Mouse (Mus musculus): ENCODE measurements around the gene Dmrt3. TPM values are rescaled to one million over a fixed set of nuclear protein-coding genes. Genes with fewer than 3 reads are reported as not detected.
A peak's percentile ranks its signal among the peaks of the same experiment; 100 is the strongest.

Gene Dmrt3
- polyA plus RNA-seq, 1 experiment from 2014 or later, result 2.6 TPM

GRCm38 (mm10) chr19:25601966-25602365, 8.1 kb upstream of the Dmrt3 start:
- ATAC-seq (ENCODE audit: low read depth), result no peak
- no peak overlapping the region for H3K4me2 ChIP-seq (ENCODE audit: low read depth, low read length)
- peaks cover 65% of the 10 kb centered on the region for H3K27me3 ChIP-seq (ENCODE audit: control insufficient read depth, insufficient read depth, low read length)
- no peak overlapping the region for H3K4me3 ChIP-seq (ENCODE audit: low read depth, low read length)
- H3K9me3 ChIP-seq (ENCODE audit: control insufficient read depth, low read length), result no peaks in the 10 kb centered on the region
- H3K9ac ChIP-seq (replicated peaks; ENCODE audit: low read depth, low read length), result no peak overlapping the region
- H3K27ac ChIP-seq (ENCODE audit: low read depth, low read length), result no peak overlapping the region
- H3K36me3 ChIP-seq (ENCODE audit: control insufficient read depth, insufficient read depth, low read length), result no peaks in the 10 kb centered on the region
- H3K4me1 ChIP-seq (ENCODE audit: control insufficient read depth, insufficient read depth, low read length), result 0 out of 2 replicates have a peak, but pooled peaks cover 4% of the 10 kb centered on the region
- 3% methylated on average over 8 of the region's 8 CpGs for WGBS

- Histone ChIP-seq H3K4me2 (ENCODE audit: low read depth, low read length) (no peak overlapping the region), H3K9me3 (ENCODE audit: control insufficient read depth, low read length) (no peaks in the 10 kb centered on the region), H3K36me3 (ENCODE audit: control insufficient read depth, insufficient read depth, low read length) (no peaks in the 10 kb centered on the region), H3K4me1 (ENCODE audit: control insufficient read depth, insufficient read depth, low read length) (peaks cover 14% of the 10 kb centered on the region), H3K27ac (ENCODE audit: low read depth, low read length) (no peak overlapping the region), H3K4me3 (ENCODE audit: low read depth, low read length) (no peak overlapping the region), H3K27me3 (ENCODE audit: control insufficient read depth, insufficient read depth, low read length) (peaks cover 51% of the 10 kb centered on the region), H3K9ac (replicated peaks; ENCODE audit: low read depth, low read length) (no peak overlapping the region)
- WGBS, result under 1% methylated on average over 21 of the region's 21 CpGs
- no peak for ATAC-seq (ENCODE audit: low read depth)
Measured at GRCm38 (mm10) chr19:25607461-25608205, 2.5 kb upstream of the Dmrt3 start.

- Histone ChIP-seq H3K4me3 (ENCODE audit: low read depth, low read length) (no peak overlapping the region), H3K9ac (replicated peaks; ENCODE audit: low read depth, low read length) (no peak overlapping the region), H3K4me1 (ENCODE audit: control insufficient read depth, insufficient read depth, low read length) (peaks cover 14% of the 10 kb centered on the region), H3K9me3 (ENCODE audit: control insufficient read depth, low read length) (no peaks in the 10 kb centered on the region), H3K4me2 (ENCODE audit: low read depth, low read length) (no peak overlapping the region), H3K27me3 (ENCODE audit: control insufficient read depth, insufficient read depth, low read length) (peaks cover 55% of the 10 kb centered on the region), H3K36me3 (ENCODE audit: control insufficient read depth, insufficient read depth, low read length) (no peaks in the 10 kb centered on the region), H3K27ac (ENCODE audit: low read depth, low read length) (no peak overlapping the region)
- no peak for ATAC-seq (ENCODE audit: low read depth)
- under 1% methylated on average over 7 of the region's 7 CpGs for WGBS
Measured at GRCm38 (mm10) chr19:25608206-25608580, 1.9 kb upstream of the Dmrt3 start.

GRCm38 (mm10) chr19:25608961-25609850, 895 bp upstream of the Dmrt3 start:
- ATAC-seq (ENCODE audit: low read depth), result no peak
- H3K27ac ChIP-seq (ENCODE audit: low read depth, low read length), result no peak overlapping the region
- no peak overlapping the region for H3K4me3 ChIP-seq (ENCODE audit: low read depth, low read length)
- WGBS, result under 1% methylated on average over 33 of the region's 33 CpGs
- no peak overlapping the region for H3K4me2 ChIP-seq (ENCODE audit: low read depth, low read length)
- peaks cover 56% of the 10 kb centered on the region for H3K27me3 ChIP-seq (ENCODE audit: control insufficient read depth, insufficient read depth, low read length)
- H3K36me3 ChIP-seq (ENCODE audit: control insufficient read depth, insufficient read depth, low read length), result no peaks in the 10 kb centered on the region
- no peak overlapping the region for H3K9ac ChIP-seq (replicated peaks; ENCODE audit: low read depth, low read length)
- H3K9me3 ChIP-seq (ENCODE audit: control insufficient read depth, low read length), result no peaks in the 10 kb centered on the region
- H3K4me1 ChIP-seq (ENCODE audit: control insufficient read depth, insufficient read depth, low read length), result peaks cover 14% of the 10 kb centered on the region

- H3K27ac ChIP-seq (ENCODE audit: low read depth, low read length), result no peak overlapping the region
- H3K4me3 ChIP-seq (ENCODE audit: low read depth, low read length), result peak overlapping the region; percentile 10; the same call in 1 of the 2 replicates
- no peaks in the 10 kb centered on the region for H3K36me3 ChIP-seq (ENCODE audit: control insufficient read depth, insufficient read depth, low read length)
- H3K4me1 ChIP-seq (ENCODE audit: control insufficient read depth, insufficient read depth, low read length), result peaks cover 14% of the 10 kb centered on the region
- ATAC-seq (ENCODE audit: low read depth), result peak; percentile 44; the same call in 1 of the 2 replicates
- WGBS, result 0% methylated on average over 60 of the region's 71 CpGs
- peak overlapping the region; percentile 16 for H3K4me2 ChIP-seq (ENCODE audit: low read depth, low read length)
- no peaks in the 10 kb centered on the region for H3K9me3 ChIP-seq (ENCODE audit: control insufficient read depth, low read length)
- no peak overlapping the region for H3K9ac ChIP-seq (replicated peaks; ENCODE audit: low read depth, low read length)
- peaks cover 63% of the 10 kb centered on the region for H3K27me3 ChIP-seq (ENCODE audit: control insufficient read depth, insufficient read depth, low read length)
Measured at GRCm38 (mm10) chr19:25610411-25611111, 460 bp downstream of the Dmrt3 start.

- H3K4me1 ChIP-seq (ENCODE audit: control insufficient read depth, insufficient read depth, low read length), result peaks cover 10% of the 10 kb centered on the region
- no peak for ATAC-seq (ENCODE audit: low read depth)
- no peak overlapping the region for H3K9ac ChIP-seq (replicated peaks; ENCODE audit: low read depth, low read length)
Measured at GRCm38 (mm10) chr19:25611116-25611515, 1.0 kb downstream of the Dmrt3 start.

GRCm38 (mm10) chr19:25611876-25612805, 2.0 kb downstream of the Dmrt3 start:
- no peak overlapping the region for H3K9ac ChIP-seq (replicated peaks; ENCODE audit: low read depth, low read length)
- no peak overlapping the region for H3K4me3 ChIP-seq (ENCODE audit: low read depth, low read length)
- no peak overlapping the region for H3K27ac ChIP-seq (ENCODE audit: low read depth, low read length)
- 2% methylated on average over 16 of the region's 16 CpGs for WGBS
- peaks cover 63% of the 10 kb centered on the region for H3K27me3 ChIP-seq (ENCODE audit: control insufficient read depth, insufficient read depth, low read length)
- H3K4me2 ChIP-seq (ENCODE audit: low read depth, low read length), result no peak overlapping the region
- ATAC-seq (ENCODE audit: low read depth), result no peak
- H3K36me3 ChIP-seq (ENCODE audit: control insufficient read depth, insufficient read depth, low read length), result no peaks in the 10 kb centered on the region
- H3K9me3 ChIP-seq (ENCODE audit: control insufficient read depth, low read length), result no peaks in the 10 kb centered on the region
- peaks cover 10% of the 10 kb centered on the region for H3K4me1 ChIP-seq (ENCODE audit: control insufficient read depth, insufficient read depth, low read length)

More at GRCm38 (mm10) chr19:25611116-25611515, 1.0 kb downstream of the Dmrt3 start:
- Histone ChIP-seq H3K4me3 (ENCODE audit: low read depth, low read length) (peak overlapping the region; percentile 10; the same call in 1 of the 2 replicates), H3K9me3 (ENCODE audit: control insufficient read depth, low read length) (no peaks in the 10 kb centered on the region), H3K27ac (ENCODE audit: low read depth, low read length) (no peak overlapping the region), H3K4me2 (ENCODE audit: low read depth, low read length) (peak overlapping the region; percentile 16; the same call in 1 of the 2 replicates), H3K36me3 (ENCODE audit: control insufficient read depth, insufficient read depth, low read length) (no peaks in the 10 kb centered on the region), H3K27me3 (ENCODE audit: control insufficient read depth, insufficient read depth, low read length) (peaks cover 62% of the 10 kb centered on the region)
- under 1% methylated on average over 41 of the region's 42 CpGs for WGBS

GRCm38 (mm10) chr19:25612806-25613295, 2.8 kb downstream of the Dmrt3 start:
- WGBS, result 2% methylated on average over 6 of the region's 6 CpGs
- no peak overlapping the region for H3K4me3 ChIP-seq (ENCODE audit: low read depth, low read length)
- no peak for ATAC-seq (ENCODE audit: low read depth)

More at GRCm38 (mm10) chr19:25612806-25613295, 2.8 kb downstream of the Dmrt3 start:
- Histone ChIP-seq H3K9me3 (ENCODE audit: control insufficient read depth, low read length) (no peaks in the 10 kb centered on the region), H3K9ac (replicated peaks; ENCODE audit: low read depth, low read length) (no peak overlapping the region), H3K27me3 (ENCODE audit: control insufficient read depth, insufficient read depth, low read length) (peaks cover 65% of the 10 kb centered on the region), H3K4me2 (ENCODE audit: low read depth, low read length) (no peak overlapping the region), H3K36me3 (ENCODE audit: control insufficient read depth, insufficient read depth, low read length) (no peaks in the 10 kb centered on the region), H3K4me1 (ENCODE audit: control insufficient read depth, insufficient read depth, low read length) (peaks cover 10% of the 10 kb centered on the region), H3K27ac (ENCODE audit: low read depth, low read length) (no peak overlapping the region)
